Mouse (Mus musculus): ENCODE data around the gene Popdc2.
"Not testable (repeated sequence)": the region's sequence is repeated elsewhere in the genome, so short reads cannot be mapped to it uniquely, and the experiment has no call there.

The Popdc2 gene

GRCm38 (mm10) chr16:38361933-38362332 lies at the start of gene Popdc2:
TSS of gene Popdc2 (plus strand) at chr16:38362209.
- DNase-seq: no peak

DNA sequence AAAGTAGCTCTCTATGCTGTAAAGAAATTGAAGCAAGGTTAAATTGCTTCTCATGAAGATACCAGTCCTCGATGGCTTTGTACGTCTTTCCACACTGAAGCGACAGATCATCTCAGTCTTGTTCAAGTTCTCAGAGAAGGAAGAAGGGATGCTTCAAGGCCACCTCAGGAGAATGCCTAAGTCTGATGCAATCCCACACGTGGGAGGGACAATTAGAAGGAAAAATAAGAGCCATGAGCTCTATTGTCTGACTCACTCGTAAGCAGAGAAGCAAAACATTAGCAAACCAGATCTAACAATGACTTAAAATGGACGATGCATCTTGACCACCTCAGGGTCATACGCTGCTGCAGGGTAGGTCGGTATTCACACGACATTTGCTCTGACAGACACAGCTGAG lies 43.5 kb upstream of the Popdc2 start:
- no peak for DNase-seq

GRCm38 (mm10) chr16:38319087-38319486 lies 42.9 kb upstream of the Popdc2 start:
- DNase-seq: no peak

DNA sequence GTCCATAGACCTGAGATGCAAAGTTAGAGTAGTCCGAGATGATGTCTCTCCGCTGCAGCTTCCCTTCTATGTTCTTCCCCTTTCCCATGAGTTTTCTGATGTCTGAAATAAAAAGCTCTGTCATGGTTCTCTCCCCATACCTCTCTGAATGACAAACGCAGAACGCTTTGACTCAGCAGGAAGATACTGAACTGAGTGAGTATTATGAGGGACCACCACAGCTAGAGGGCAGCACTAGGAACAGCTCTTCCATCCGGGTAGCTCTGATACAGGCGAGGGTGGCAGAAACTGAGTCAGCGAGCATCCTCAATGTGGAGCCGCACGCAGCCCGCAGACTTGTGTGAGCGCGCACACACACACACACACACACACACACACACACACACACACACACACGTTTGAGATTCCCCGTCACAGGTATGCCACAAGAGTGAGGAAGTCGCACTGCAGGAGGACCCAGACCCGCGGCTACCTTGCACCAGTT lies 40.5 kb upstream of the Popdc2 start:
- peak; percentile 61 for DNase-seq

- no peak for DNase-seq
Observed at GRCm38 (mm10) chr16:38324311-38324710, 37.7 kb upstream of the Popdc2 start.

- DNase-seq: no peak
Observed at GRCm38 (mm10) chr16:38326778-38327397, 35.1 kb upstream of the Popdc2 start.

DNA sequence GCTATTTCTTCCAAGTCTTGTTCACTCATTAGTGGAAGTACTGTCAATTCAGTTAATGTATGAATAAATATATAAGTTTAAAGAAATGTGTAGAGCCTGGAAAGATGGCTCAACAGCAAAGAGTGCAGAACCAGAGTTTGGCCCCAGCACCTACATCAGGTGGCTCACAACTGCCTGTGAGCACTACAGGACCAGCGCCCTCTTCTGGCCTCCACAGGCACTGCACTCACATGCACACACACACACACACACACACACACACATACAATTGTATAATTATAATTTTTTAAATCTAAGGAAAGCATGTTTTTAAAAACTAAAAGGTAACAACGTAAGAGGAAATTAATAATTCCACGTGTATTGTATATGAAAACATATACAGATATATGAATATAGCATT lies 32.7 kb upstream of the Popdc2 start:
- no peak for DNase-seq

DNA sequence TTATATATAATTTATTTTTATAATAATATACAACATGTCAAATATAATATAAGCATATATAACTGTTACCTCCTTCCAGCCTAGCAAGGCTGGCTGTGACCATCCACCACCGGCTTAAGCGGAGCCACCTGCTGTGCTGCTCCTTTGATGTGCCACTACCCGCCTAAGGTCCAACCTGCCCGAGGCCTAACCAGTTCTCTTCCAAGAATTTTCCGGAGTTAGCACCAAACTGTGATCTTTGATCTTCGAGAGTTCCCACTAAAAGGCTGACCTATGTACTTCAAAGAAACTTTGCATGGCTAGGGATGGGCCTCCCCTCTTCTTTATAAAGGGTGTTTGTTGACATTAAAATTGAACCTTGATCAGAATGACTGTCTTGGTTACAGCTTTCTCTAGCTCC lies 27.6 kb upstream of the Popdc2 start:
- no peak for DNase-seq

DNA sequence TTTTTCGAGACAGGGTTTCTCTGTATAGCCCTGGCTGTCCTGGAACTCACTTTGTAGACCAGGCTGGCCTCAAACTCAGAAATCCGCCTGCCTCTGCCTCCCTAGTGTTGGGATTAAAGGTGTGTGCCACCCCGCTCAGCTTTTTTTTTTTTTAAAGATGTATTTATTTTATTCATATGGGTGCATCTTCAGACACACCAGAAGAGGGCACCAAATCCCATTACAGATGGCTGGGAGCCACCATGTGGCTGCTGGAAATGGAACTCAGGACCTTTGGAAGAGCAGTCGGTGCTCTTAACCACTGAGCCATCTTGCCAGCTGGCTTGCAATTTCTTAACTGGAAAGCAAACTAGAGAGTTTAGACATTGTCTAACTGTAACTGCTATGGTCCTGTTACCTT lies 23.9 kb upstream of the Popdc2 start:
- not testable (repeated sequence) for DNase-seq

- DNase-seq: peak; percentile 50
Observed at GRCm38 (mm10) chr16:38341396-38342324, 20.3 kb upstream of the Popdc2 start, which contains the start of gene Maats1. TSS of gene Maats1 (minus strand) at chr16:38342143.

DNA sequence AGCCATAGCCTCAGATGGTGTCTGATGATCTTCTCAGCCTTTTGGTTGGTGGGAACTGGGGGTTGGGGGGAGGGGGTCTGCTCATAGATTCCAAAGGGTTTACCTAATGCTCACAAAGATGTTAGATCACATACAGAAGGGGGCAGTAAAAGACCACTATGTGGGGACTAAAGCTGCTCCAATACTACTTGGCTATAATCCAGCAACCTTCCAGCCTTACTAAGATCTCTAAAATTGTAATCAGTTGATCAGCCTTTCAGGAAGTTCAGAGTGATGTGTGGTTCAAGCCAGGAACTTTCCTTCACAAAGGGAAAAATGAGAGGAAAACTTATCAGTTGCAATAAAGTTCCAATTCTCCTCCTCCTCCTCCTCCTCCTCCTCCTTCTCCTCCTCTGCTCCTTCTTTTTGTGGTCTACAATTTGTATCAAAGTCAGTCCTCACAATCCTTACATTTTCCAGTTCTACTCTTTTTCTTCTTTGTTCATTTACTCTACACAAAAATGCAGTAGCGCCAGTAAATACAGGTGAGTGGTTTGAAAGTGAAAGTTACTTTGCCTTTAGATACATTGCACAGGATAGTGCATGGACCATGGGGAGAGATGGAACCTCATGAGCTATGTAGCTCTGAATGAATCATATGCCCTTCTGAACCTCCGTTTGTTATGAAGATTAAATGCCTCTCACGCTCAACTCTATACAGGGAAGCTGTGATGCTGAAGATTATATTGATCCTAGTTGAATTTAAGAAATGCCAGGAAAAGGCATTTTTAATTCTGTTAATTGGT lies 16.9 kb upstream of the Popdc2 start:
- no peak for DNase-seq

DNA sequence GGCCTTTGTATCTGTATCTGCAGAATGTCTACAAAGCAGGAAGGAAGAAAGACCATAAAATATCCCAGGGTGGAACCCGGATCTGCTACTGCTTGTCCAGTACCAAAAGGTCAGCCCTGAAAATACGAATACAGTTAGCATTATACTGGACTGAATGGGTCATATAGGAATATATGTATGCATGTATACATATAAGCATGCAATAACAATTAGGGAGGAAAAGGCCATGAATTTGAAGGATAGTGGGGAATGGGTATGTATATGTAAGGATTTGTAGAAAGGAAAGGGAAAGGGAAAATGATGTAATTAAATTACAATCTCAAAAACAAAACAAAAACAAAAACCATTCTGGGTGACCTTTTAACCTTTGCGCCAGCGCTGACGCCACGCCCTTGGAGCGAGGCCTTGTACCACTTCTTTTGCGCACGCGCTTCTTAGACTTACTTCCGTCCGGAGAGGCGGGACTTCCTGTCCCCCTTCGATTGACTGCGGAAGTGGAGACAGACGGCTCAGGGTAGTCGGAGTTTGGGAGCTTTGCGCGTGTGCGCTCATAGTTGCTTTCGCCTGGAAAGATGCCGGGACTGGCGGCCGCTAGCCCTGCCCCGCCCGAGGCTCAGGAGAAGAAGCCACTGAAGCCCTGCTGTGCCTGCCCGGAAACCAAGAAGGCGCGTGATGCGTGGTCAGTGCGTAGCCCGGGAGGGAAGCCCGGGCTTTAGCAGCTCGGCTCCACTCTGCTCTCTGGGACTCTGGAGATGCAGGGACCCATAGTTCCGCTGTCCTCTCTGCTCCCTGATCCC lies 15.3 kb upstream of the Popdc2 start, which contains the start of the genes Cox17 and Gm21987:
Gene Cox17 (plus strand): TSS at position 463 of the 797 bp plus-strand sequence.
Gene Gm21987 (plus strand): TSS at position 512 of the 797 bp plus-strand sequence.
- DNase-seq: peak; percentile 91

DNA sequence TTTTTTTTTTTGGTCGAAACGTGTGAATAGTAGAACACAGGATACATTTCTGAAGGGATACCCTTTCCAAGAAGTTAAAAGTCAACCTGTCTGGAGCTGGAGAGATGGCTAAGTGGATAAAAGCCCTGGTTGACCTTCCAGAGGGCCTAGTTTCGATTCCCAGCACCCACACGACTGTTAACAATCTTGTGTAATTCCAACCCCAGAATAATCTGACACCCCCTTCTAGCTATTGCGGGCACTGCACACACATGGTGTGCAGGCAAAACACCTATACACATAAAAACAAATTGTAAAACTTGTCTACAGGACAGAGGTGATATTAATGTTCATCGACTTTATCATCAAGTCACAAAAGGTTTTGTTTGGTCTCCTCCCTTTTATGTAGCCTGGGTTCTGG lies 14.4 kb upstream of the Popdc2 start:
- no peak for DNase-seq

- no peak for DNase-seq
Observed at GRCm38 (mm10) chr16:38348217-38348761, 13.7 kb upstream of the Popdc2 start.

DNA sequence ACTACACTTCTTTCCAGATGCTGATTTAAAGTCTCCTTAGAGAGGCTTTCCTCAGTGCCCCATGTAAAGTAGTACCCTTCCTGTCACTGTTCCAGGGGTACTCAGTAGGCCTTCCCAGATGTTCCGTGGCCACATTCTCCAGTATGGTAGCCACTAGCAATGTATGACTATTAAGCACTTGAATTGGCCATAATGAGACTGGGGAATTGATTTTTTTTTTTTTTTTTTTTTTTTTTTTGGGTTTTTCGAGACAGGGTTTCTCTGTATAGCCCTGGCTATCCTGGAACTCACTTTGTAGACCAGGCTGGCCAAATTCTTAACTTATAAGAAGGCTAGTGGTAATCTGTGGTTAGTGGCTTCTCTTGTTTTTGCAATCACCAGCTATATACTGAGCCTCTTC lies 12.1 kb upstream of the Popdc2 start:
- DNase-seq: no peak

DNA sequence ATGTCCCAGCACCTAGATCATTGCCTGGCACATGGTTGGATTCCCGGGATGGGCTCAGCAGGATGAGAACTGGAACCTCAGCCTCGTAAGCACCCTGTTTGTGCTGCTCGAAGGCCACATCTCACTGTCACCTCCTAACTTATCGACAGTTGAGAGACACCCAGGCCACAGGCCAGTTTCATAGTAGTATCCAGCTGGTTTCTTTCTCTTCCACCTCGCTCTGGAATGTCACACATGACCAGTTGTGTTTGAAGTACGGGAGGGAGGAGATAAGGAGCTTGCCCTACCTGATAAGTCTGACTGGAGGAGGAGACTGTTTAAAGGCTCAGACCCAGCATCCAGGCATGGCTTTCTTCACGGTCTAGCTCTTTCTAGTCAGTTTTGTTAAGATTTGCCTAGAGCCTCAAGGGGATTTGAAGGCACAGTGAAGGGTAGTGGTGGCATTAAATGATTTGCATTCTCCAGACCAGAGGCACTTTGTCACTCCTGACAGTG lies 11.6 kb upstream of the Popdc2 start:
- no peak for DNase-seq

- no peak for DNase-seq
Observed at GRCm38 (mm10) chr16:38350939-38351338, 11.1 kb upstream of the Popdc2 start.

DNA sequence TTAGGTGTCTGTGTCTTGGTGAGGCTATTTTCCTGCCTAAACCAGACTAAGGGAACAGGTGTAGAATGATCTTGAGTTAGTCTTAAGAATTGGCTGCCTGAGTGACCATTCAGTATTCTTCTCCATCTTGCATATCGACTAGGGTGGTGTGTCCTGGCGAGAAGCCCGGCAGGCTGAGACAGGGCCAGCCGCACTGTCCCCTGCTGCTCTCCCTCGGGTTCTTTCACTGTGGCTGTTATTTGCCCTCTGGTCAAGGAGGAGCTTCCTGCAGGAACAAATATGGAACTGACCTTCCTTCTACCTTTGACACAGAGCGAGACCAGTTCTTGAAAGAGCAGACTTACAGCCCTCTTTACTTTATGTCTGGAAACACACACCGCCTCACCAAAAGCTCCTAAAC lies 10.0 kb upstream of the Popdc2 start:
- no peak for DNase-seq

- DNase-seq: no peak
Observed at GRCm38 (mm10) chr16:38352851-38353250, 9.2 kb upstream of the Popdc2 start.

GRCm38 (mm10) chr16:38353642-38354041 lies 8.4 kb upstream of the Popdc2 start:
- DNase-seq: no peak

GRCm38 (mm10) chr16:38354185-38354913 lies 7.7 kb upstream of the Popdc2 start:
- no peak for DNase-seq
